Comparison of ENCODE assay signal across 9 mouse cellular contexts in the genomic region with DNA sequence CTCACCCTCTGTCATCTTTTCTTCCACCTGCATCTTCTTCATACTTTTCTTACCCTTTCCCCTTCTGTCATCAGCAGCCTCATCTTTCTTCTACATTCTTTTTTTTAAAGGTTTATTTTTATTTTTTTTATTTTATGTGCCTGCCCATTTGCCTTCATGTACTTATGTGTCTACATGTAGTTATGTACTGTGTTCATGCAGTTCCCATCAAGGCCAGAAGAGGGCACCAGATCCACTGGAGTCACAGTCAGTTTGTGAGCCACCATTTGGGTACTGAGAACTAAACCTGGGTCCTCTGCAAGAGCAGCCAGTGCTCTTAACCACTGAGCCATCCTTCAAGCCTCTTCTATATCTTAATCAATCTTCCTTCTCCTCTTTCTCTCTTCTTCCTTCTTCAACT.
A peak's percentile ranks its signal among the peaks of the same experiment; 100 is the strongest.
DNase-seq lines count a peak whose midpoint lies in the region; ATAC-seq and TF ChIP-seq lines count a peak whose summit lies in the region.
"Had no signal": no experiment of that assay in that cellular context is flagged by ENCODE, and none has a peak within 500 bp of the region (broad histone marks: within the 10 kb centered on the region; RNA-seq: fewer than 3 reads in every experiment).

No protein-coding gene starts in this region.

- H3K9ac ChIP-seq in kidney, embryonic 14.5 days (ENCODE audit: low read depth, low read length), result no peak overlapping the region
- no peak overlapping the region for H3K9ac ChIP-seq in ES-Bruce4 (ENCODE audit: low read depth, poor library complexity, severe bottlenecking)

- no peaks in the 10 kb centered on the region for H3K9me3 ChIP-seq in kidney, embryonic 14.5 days (ENCODE audit: control insufficient read depth, low read length)
- no peaks in the 10 kb centered on the region for H3K9me3 ChIP-seq in ES-Bruce4 (replicated peaks; ENCODE audit: control insufficient read depth, insufficient read depth, low read length, poor library complexity, severe bottlenecking)

- TF ChIP-seq POLR2A in ES-Bruce4 (IDR thresholded peaks at IDR 0.05; ENCODE audit: insufficient read depth, low read length), result no peak

- peaks cover 8% of the 10 kb centered on the region for H3K4me1 ChIP-seq in kidney, embryonic 14.5 days (ENCODE audit: control insufficient read depth, insufficient read depth, low read length)
- no peaks in the 10 kb centered on the region for H3K4me1 ChIP-seq in ES-Bruce4 (ENCODE audit: control insufficient read depth, insufficient read depth, low read length)

- H3K27ac ChIP-seq in kidney, embryonic 14.5 days (ENCODE audit: low read depth, low read length), result no peak overlapping the region
- no peak overlapping the region for H3K27ac ChIP-seq in ES-Bruce4 (ENCODE audit: insufficient read depth, low read length)

- TF ChIP-seq CTCF in ES-Bruce4 (IDR thresholded peaks at IDR 0.05; ENCODE audit: low read depth, low read length), result peak; percentile 45

- ATAC-seq in kidney, embryonic 14.5 days (ENCODE audit: low FRiP score, low TSS enrichment), result no peak
- 0 out of 2 replicates have a peak, but pooled peaks have one; percentile 39 for ATAC-seq in common myeloid progenitor, adult 5-6 weeks (replicated peaks; ENCODE audit: low read depth, poor library complexity, severe bottlenecking)
- no peak for ATAC-seq in megakaryocyte progenitor cell, adult 5-6 weeks (replicated peaks; ENCODE audit: poor library complexity)
- ATAC-seq: midbrain, embryonic 16.5 days had no signal

- DNase-seq in kidney, adult 18-20 months, result peak; percentile 27
- DNase-seq in retina, postnatal 1 day, result peak; percentile 44
- DNase-seq in left cerebral cortex, adult 11 months (ENCODE audit: low spot score), result no peak
- DNase-seq in cerebellum, adult 11 months, result no peak

- no peak overlapping the region for H3K4me2 ChIP-seq in kidney, embryonic 14.5 days (replicated peaks; ENCODE audit: low read depth, low read length)

- H3K4me3 ChIP-seq in kidney, embryonic 14.5 days (ENCODE audit: low read length), result no peak overlapping the region
- no peak overlapping the region for H3K4me3 ChIP-seq in ES-Bruce4 (ENCODE audit: low read depth, low read length)

- no peaks in the 10 kb centered on the region for H3K36me3 ChIP-seq in kidney, embryonic 14.5 days (ENCODE audit: control insufficient read depth, insufficient read depth, low read length)
- no peaks in the 10 kb centered on the region for H3K36me3 ChIP-seq in ES-Bruce4 (ENCODE audit: control insufficient read depth, insufficient read depth, low read length, poor library complexity, severe bottlenecking)

- H3K27me3 ChIP-seq in kidney, embryonic 14.5 days (ENCODE audit: control insufficient read depth, insufficient read depth, low read length), result no peaks in the 10 kb centered on the region
- no peaks in the 10 kb centered on the region for H3K27me3 ChIP-seq in ES-Bruce4 (ENCODE audit: control insufficient read depth, insufficient read depth, low read length, poor library complexity, severe bottlenecking)

- TF ChIP-seq EP300 in ES-Bruce4 (IDR thresholded peaks at IDR 0.05; ENCODE audit: insufficient read depth, low read depth, low read length), result no peak

Comparison
In these comparisons a context has a peak if more than half of its experiments do, and no peak if none do; other contexts are left out.
1. DNase-seq: peak in kidney, adult 18-20 months (single experiment) and retina, postnatal 1 day (single experiment); none in left cerebral cortex, adult 11 months (single experiment) and cerebellum, adult 11 months (single experiment).